Mouse (Mus musculus) testis, postnatal 10 days (tissue): ENCODE results near the gene Cerk.

Experiments
- DNase-seq: peaks from one replicate; pipeline ENCODE4 v3.0.0; 2021; ENCODE audit warnings: low spot score

Gene Cerk

DNA sequence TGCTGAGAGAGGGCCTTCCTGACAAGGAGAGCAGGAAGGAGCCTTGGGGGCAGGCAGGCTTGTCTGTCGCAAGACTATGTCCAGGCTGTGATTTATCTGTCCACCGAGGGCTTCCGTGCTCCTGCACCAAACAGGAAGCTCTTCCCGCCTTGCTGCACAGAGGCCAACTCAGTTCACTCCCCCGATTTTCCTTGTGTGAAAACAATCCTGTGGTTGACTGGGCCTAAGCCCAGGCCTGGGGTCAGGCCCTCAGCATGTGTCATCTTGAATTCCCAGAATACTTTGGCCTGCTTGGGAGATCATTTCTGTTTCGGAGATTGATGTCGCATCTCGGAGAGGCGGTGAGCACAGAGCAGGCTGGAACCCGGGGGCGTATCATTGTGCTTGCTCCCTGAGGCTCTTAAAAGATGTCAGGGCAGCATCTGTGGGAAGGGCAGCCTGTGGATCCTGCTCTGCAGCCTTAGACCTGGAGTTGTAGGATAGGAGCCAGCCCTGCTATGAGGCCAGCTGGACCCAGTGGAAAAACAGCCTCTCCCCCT is 95.9 kb downstream of the Cerk start:
- peak; percentile 60 for DNase-seq
